Mouse (Mus musculus): ENCODE results near the gene Gfra1. TPM values are rescaled to one million over a fixed set of nuclear protein-coding genes. Genes with fewer than 3 reads are reported as not detected.

The Gfra1 gene
- polyA plus RNA-seq, 1 experiment: 22.4 TPM

DNA sequence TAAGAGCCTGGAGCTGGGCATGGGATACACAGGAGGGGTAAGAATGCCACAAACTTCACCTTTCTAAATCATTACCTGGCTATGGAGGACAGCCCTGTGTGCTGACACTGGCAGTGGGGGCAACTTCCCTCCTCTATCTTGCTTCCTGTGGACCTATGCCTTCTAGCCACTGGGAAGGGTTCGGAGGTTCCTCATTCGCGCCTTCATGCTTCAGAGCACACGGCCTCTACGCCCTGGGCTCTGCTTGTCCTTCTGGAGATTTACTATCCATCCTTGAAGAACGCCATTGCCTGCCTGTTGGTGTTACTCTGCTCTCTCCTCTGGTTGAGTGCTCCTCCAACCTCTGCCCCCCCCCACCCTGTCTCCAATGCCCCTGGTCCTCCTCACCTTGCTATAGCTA lies 118.9 kb downstream of the Gfra1 start:
- no peak for DNase-seq (ENCODE audit: extremely low spot score in 1 of 2, low spot score in 1 of 2)

DNA sequence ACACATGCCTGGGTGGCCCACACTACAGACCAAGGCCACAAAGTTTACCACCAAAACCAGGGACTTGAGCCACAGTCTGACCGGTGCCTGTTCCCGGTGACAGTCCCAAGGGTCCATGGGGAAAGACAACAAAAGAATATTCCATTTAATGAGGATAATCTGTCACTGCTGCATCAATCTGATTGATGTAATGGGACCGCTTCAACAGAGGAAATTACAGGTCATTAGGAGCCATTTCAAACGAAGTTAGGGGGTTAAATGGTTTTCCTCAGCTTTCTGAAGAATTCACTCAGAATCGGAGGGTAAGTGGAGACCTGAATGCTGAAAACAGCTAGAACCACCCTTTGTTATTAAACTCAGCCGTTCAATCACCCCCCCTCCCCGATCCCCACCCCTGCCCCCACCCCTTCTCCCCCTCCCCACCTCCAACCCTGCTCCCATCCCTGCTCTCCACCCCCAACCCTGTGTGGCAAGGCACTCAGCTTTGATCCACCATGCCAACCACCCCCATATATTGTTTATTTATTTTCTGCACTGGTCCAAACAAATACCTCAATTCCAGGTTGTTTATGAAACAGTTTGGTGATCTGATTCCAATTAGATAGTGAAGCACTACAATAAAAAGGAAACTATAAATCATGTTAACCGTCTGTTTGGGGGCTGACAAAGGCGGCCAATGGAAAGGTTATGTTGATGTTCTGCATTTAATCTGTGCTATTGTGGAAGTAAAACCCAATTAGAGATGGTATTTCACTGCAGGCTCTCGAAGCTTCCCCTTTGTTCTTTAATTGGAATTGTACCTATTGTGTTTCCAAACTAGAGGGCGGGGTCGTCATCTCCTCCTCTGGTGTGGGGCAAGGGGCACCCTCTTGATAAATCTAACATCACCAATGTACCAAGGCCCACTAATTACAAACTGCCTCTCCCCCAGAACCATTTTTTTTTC lies 119.9 kb downstream of the Gfra1 start:
- no peak for DNase-seq (ENCODE audit: extremely low spot score in 1 of 2, low spot score in 1 of 2)

DNA sequence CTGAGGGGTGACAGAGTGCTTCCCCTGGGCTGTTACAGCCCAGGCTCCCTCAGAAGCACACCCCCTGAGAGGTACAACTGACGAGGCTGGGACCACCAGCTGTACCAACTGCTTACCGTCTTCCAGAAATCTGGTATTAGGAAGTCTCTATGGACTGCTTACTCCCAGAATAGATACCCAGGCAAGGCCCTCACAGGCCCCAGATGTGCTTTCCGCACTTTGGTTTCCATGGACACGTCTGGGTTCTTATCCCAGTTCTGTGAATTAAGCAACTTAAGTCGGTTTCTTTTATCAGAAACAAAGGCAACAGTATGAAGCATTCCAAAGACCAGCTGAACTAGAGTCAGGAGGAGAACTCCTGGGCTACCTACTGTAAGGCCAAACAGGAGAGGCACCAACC lies 126.4 kb downstream of the Gfra1 start:
- peak in 1 of 2 experiments; percentile 12 for DNase-seq (ENCODE audit: extremely low spot score in 1 of 2, low spot score in 1 of 2)

DNA sequence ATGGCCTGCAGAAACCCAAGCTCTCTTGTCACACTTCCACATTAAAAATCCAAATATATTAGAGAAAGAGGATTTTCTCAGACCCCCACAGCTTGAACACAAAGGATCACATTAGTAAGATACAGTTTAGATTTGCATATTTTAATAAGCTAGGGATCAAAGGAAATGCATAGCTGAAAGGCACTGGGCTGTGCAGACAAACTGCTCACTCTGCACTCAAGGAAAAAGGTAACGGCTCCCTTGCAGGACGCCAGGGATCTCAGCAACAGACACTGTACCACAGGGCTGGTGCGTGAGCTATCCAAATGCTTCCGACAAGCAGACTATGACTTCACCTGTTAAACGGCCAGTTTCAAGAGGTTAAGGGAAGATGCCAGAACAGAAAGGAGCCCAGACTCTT lies 127.7 kb downstream of the Gfra1 start:
- no peak for DNase-seq (ENCODE audit: extremely low spot score in 1 of 2, low spot score in 1 of 2)

DNA sequence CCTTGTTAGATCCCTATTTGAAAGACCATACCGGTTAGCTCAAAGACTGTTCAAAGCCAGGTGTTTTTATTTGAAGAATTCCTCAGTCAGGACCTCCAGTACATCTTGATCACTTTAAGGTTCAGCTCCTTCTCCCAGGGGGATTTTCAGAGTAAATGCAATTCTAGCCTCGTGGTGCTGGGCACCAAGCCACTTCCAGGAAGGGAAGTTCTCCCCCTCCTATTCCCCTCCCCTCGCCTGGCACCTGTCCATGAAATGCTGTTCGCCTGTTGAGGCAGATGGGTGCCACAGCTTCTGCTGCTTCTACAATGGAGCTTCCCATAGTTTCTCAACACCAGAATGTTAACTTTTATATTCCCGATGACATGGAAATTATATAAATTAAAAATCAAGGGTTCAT lies 139.2 kb downstream of the Gfra1 start:
- DNase-seq (ENCODE audit: extremely low spot score in 1 of 2, low spot score in 1 of 2): no peak

DNA sequence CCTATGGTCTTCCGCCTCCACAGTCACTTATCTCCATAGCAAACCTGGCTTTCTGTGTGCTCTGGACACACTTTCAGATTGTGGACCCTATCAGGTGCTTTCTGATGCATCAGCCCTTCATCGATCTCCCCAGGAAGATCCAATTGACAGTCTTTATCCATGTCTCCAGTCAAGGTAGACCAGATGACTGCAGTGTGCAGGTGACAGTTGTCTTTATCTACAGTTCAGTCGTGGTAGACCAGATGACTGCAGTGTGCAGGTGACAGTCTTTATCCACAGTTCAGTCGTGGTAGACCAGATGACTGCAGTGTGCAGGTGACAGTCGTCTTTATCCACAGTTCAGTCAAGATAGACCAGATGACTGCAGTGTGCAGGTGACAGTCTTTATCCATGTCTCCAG lies 140.0 kb downstream of the Gfra1 start:
- DNase-seq (ENCODE audit: extremely low spot score in 1 of 2, low spot score in 1 of 2): no peak

DNA sequence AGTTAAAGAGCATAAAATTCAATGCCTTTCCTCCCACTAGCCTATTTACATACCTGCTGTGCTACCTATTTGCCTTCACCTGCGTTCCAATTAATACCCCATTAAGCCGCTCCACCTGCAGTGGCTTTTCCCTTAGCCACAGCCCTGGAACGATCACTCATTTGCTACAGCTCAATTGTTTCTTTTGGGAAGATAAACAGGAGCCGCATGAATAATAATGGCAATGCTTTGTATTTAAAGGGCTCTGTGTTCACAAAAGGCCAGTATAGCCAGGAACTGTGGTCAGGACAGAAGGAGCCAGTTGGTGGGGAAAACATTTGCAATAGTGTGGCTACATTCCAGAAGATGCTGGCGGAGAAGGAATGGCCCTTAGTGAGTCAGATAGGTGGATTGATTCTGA lies 141.1 kb downstream of the Gfra1 start:
- no peak for DNase-seq (ENCODE audit: extremely low spot score in 1 of 2, low spot score in 1 of 2)

DNA sequence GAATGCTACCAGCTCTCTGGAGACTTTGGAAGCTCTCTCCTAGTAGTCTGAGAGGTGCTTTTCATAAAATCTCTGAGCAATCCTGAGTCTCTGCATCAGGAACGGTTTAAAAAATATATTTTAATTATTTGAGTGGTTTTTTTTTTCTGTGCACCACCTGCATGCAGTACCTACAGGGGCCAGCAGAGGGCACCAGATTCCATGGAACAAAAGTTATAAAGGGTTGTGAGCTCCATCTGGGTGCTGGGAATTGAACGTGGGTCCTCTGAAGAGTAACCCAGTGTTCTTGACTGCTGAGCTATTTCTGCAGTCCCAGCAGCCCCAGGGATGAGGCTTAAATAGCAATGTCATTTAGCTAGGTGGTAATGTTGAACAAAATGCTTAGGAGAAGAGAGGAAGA lies 141.9 kb downstream of the Gfra1 start:
- DNase-seq (ENCODE audit: extremely low spot score in 1 of 2, low spot score in 1 of 2): no peak

DNA sequence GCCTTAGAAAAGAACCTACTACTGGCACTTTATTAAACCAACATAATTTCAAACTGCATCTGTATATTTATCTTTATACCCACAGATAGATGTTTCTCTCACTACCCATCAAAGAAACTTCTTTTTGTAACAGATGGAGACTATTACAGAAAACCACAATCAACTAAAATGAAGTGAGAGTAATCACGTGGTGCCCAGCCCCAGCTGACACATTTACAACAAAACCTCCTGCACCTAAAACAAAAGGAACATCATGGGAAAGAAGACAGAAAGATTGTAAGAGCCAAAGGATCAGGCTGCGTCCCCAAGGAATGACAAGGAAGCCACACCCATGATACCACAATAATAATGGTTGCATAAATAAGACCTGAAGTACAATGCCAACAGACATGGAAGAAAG lies 143.2 kb downstream of the Gfra1 start:
- DNase-seq (ENCODE audit: extremely low spot score in 1 of 2, low spot score in 1 of 2): no peak

DNA sequence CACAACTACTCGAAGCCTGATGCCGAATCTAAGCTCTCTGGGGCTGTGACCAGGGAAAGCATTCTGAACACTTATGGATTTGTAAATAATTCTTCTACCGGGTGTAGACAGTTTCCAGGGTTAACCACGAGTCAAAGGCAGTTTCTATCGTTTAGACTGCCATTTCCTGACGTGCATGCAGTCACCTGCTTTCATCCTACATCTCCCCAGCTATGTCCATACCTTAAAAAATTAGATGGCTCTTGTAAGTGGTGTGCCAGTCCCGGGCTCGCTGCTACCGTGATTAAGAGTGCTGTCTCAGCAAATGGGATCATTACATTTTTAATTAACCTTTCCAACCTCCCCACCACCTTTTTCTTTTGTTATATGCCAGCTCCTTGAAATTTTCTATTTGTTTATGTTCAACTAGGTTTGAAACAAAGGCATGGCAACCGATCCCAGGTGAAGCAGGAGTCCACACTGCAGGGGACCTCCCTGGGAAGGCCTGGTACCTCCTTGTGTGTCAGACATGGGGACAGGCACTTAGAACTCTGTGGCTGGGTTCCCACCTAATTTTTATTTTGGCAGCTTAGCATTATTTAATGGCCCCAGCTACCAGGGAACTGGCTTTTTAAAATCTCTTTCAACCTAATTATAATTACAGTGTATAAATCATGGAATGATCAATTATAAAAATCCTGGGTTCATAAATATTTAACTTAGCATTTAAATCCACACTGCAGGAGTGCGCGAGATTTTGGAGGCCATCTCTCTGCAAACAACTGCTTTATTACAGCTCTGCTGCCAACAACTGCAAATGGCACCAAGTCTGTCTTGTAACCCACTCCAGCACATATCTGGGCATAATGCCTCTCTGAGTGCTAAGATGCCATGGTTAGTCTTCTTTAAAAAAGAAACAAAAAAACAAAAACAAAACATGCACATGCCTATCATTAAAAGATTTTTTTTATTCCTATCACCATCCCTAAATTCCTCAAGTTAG lies 145.1 kb downstream of the Gfra1 start:
- DNase-seq (ENCODE audit: extremely low spot score in 1 of 2, low spot score in 1 of 2): no peak

DNA sequence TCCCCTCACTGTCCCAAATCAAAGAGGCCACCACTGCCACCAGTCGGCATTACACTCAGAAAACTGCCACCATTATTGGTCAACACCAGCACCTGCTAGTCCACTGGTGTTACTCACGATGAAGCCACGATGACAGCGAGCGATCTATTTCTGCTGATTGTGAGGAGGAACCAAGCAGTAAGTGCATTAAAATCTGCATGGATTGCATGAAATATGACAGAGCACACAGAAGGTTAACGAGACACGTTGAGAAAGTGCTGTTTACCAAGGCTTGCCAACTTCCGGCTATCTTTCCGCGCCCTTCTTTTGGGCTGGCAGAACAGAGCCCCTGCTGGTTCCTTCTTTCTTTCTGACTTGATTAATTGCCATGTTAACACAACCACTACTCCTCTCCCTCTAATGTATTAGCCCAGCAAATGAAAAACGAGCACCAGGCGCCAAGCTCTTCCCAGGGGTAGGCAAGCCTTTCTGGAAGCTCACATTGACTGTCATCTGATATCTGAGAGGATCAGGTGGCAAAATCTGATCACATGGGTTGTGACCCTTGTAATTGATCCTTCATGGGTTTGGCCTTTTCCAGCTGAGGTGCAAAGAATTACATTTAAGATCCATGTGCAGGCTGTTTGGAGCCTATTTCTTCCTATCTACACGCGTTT lies 146.0 kb downstream of the Gfra1 start:
- DNase-seq (ENCODE audit: extremely low spot score in 1 of 2, low spot score in 1 of 2): no peak

DNA sequence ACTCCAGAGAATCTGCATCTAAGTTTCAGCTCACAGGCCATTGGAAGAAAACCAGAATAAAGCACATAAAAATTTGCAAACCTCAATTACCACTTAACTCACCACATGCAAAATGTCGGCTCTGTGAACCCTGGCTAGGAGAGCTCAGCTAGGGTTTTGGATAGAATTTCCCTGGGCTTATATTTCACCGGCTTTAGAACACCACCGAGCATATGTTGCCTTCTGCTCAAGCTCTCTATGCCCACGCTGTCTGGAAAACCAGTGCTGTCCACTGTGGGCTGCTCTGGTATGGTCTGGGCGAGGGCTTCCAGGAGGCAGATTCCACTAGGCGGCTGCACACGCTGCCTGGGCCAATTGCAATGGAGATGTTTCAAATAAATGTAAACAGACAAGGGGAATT lies 154.6 kb downstream of the Gfra1 start:
- no peak for DNase-seq (ENCODE audit: extremely low spot score in 1 of 2, low spot score in 1 of 2)

DNA sequence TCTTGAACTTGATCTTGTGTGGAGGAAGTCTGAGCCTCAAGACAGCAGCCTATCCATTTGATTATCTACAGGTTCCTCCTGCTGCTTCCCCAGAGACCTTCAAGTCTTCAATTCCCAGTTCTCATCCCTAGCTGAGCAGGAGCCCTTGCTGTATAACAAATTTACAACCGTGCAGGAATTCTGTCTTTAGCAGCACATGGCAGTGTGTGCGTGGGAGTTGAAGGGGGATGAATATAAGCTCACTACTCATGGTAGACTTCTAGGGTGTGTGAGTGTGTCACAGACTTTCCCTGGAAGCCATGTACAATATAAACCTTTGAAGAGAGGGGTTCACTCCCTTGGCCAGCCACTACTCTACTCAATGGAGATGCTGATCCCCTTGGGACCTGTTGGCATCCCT lies 157.8 kb downstream of the Gfra1 start:
- peak in 1 of 2 experiments; percentile 35 for DNase-seq (ENCODE audit: extremely low spot score in 1 of 2, low spot score in 1 of 2)

DNA sequence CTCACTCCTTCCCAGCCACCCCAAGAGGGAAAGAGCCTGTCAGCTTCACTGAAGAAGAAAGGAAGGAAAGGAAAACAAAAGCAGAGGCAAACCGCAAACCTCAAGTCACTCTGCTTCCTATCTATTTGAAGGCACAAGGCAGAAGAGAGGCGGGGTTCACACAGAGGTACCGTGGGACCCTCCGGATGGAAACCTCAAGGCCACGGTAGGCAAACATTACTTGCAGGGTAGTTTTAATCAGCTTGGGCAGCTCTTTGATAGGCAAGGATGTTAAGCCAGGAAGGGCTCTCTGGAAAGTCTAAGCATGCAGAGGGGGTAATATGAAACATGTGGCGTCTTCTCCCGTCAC lies 158.9 kb downstream of the Gfra1 start:
- no peak for DNase-seq (ENCODE audit: extremely low spot score in 1 of 2, low spot score in 1 of 2)

DNA sequence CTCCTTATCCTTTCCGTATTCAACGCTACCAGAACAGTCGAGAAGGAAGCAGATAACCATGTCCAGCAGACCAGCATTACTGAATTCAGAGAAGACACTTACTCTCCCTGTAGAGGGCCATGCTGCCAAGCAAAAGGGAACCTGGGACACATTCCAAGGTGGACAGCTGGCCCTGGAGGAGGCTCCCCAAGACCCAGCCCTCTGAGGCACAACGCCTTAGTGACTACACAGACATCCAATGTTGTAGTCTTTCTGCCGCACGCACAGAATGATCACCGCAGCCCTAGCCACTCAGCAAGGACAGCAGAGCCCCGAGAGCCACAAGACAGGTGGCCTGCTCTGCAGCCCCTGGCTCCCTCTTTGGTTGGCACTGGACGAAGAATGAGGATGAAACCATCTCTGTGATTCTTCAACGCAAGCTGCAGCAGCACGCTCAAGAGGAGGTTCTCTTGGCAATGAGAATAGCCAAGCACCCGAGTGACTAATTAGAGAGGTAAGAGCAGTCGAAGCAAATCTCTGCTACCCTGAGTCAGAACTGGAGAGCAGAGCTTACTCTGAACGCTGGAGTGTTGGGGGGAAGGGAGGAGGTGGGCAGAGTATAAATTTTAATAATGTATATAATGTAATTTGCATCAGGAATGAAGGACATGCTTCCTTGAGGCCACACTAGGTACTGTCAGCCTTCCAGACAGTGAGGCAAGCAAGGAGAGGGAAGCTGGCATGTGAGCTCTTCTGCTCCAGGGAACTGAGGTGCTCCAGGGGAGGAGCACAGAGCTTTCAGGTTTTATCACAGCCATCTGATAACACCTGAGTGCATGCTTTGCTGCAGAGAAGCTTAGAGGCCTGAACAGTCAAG lies 159.5 kb downstream of the Gfra1 start:
- peak; percentile 16 to 61 for DNase-seq (ENCODE audit: extremely low spot score in 1 of 2, low spot score in 1 of 2)

DNA sequence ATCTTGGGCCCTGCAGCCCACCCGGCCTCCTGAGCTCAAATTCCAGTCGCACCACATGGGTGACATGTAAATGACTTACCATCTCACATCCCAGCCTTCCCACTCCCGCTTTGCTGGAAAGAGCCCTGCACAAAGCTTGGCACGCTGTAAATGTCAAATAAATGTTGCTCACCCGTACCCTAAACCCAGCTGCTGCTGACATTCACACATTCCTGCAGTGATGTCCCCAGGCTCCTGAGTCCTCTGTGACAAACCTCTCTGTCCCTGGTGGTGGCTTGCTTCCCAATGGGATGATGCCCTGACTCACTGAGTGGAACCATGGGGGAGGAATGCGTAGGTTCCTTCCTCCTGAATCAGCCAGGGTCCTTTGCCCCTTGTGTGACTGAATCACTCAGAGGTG lies 167.6 kb downstream of the Gfra1 start:
- peak in 1 of 2 experiments; percentile 8 for DNase-seq (ENCODE audit: extremely low spot score in 1 of 2, low spot score in 1 of 2)

DNA sequence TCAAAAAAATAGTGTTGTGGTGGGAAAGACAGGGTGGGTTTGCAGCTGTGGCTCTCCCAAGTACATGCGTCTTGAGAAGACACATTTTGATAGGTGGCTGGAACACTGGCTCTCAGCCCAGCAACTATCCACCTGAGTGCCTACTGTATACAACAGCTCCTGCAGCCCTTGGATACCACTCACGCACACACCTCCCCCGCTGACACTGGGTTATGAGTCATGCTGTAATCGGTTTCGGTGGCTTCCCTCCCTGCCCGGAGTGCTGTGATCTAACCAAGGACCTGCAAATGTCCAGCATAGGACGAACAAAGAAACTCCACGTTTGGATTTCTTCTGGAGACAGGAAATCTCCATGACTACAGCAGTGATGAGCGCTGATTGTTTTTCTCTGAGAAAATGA lies 180.4 kb downstream of the Gfra1 start:
- DNase-seq (ENCODE audit: extremely low spot score in 1 of 2, low spot score in 1 of 2): peak in 1 of 2 experiments; percentile 18

DNA sequence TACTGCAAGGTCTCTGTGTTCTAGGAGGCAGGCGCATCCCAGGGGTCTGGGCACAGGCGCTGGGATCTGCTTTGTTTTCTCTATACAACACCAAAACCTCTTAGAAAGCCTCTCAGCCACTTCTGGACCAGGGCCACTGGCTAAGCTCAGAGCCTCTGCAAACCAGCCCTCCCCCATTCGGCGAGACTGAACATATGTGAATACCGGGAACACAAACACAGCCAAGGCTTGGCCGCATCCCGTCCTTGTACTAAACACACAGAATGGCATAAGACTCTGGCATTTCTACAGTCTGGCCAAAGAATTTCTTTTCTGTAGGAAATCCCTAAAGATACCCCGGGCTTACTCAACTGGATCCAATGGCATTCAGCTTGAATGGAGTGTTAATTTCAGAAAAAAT lies 183.9 kb downstream of the Gfra1 start:
- no peak for DNase-seq (ENCODE audit: extremely low spot score in 1 of 2, low spot score in 1 of 2)

DNA sequence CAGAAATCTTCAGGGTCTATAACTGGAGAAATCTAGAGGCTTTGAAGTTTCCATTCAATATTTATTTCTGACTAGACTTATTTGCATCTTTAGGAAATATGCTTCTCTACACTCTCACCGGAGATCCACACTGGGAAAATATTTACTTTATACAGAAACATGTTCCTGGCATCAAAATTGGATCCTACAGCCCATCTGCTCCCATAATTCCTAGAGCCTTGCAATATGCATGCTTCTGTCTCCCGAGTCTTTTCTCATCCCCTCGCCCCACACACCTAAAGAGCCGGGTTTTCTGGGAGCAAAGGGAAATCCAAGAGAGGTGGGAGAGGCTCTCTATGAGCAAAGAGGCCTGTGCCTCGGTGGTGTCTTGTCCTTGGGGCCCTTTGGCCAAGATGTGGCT lies 184.9 kb downstream of the Gfra1 start:
- peak in 1 of 2 experiments; percentile 54 for DNase-seq (ENCODE audit: extremely low spot score in 1 of 2, low spot score in 1 of 2)

DNA sequence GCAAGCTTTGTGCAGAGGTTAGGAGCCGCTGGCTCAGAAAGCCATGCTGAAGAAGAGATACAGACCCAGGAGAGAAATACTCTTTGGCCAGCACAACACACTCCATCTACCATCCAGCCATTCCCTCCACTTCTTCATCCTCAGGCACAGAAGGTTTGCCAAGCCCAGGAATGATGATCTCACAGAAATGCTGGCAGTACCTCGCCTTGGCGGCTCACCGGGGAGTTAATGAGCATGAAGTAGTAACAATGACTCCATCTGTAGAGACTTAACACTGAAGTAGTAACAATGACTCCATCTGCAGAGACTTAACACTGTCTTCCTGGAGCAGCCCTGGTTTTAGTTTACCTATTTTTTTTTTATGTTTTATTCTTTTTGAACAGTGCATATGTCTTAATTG lies 187.2 kb downstream of the Gfra1 start:
- DNase-seq (ENCODE audit: extremely low spot score in 1 of 2, low spot score in 1 of 2): no peak

All from frontal cortex, adult 2 months (tissue).